Mouse (Mus musculus) limb, embryonic 10.5 days (tissue): ENCODE measurements around the gene Reps2. TPM values are rescaled to one million over a fixed set of nuclear protein-coding genes. Genes with fewer than 3 reads are reported as not detected.

Source experiments
- DNase-seq: peaks from one replicate; pipeline ENCODE4 v3.0.0-alpha.2; 2017; ENCODE audit warnings: low spot score
- H3K27ac ChIP-seq: fragments of 300-500 bp; sonication (generic); 2 replicates; pipeline ENCODE4 v1.5.1; 2016; ENCODE audit warnings: mild to moderate bottlenecking
- H3K27me3 ChIP-seq: fragments of 300-500 bp; sonication (generic); 2 replicates; pipeline ENCODE4 v1.6.1; 2016; ENCODE audit warnings: low read depth, mild to moderate bottlenecking; ENCODE audit not compliant: poor library complexity, severe bottlenecking
- H3K36me3 ChIP-seq: fragments of 300-500 bp; sonication (generic); 2 replicates; pipeline ENCODE4 v1.6.1; 2016; ENCODE audit warnings: mild to moderate bottlenecking, moderate library complexity
- H3K4me1 ChIP-seq: fragments of 300-500 bp; sonication (generic); 2 replicates; pipeline ENCODE4 v1.6.1; 2016
- H3K4me3 ChIP-seq: fragments of 300-500 bp; sonication (generic); 2 replicates; pipeline ENCODE4 v1.5.1; 2016; ENCODE audit warnings: mild to moderate bottlenecking, moderate library complexity
- H3K9me3 ChIP-seq: fragments of 300-500 bp; sonication (generic); replicated peaks from 2 replicates; pipeline ENCODE4 v1.6.1; 2016; ENCODE audit warnings: mild to moderate bottlenecking
- WGBS: fragments of 180-500 bp; shearing (Covaris S2); methylation state at CpG from one replicate; pipeline ENCODE4 v1.1.7; 2016; 5-methylcytosine and 5-hydroxymethylcytosine counted together
- polyA plus RNA-seq: library from polyadenylated mRNA; unstranded; fragments of >200 nt; fragmentation: Nextera tagmentation; extraction: Ambion mirVana; gene quantifications from 2 replicates; pipeline ENCODE4 v1.2.1, GENCODE M21; 2016

Gene Reps2
- polyA plus RNA-seq: 0.15 and 0.33 TPM in 2 replicates

- Histone ChIP-seq H3K27me3 (peaks cover 85% of the 10 kb centered on the region), H3K4me1 (no peaks in the 10 kb centered on the region), H3K36me3 (no peaks in the 10 kb centered on the region), H3K9me3 (no peaks in the 10 kb centered on the region), H3K4me3 (peak within 1 kb of the TSS; percentile 60), H3K27ac (no peak within 1 kb of the TSS)
- DNase-seq: peak; percentile 80
- 12% methylated on average over 57 of the region's 61 CpGs for WGBS
Observed at GRCm38 (mm10) chrX:162643091-162643788, at the start of gene Reps2. Reps2 (minus strand) TSS chrX:162643649.

DNA sequence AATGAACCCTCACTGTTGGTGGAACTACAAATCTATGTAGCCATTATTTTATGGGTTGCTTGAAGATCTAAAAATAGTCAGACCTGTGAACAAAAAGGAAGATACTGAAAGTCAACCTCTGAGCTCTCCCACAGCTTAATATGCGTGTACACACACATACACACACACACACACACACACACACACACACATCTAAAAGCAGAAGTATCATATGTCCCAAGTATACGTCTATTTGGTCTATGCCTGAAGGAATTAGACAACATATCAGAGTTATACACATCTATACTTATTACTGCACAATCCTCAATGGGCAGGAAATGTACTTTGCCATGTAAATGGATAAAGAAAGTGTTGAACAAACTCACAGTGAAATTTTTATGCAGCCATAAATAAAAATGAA is 47.8 kb upstream of the Reps2 start:
- H3K4me3 ChIP-seq: no peak overlapping the region
- H3K36me3 ChIP-seq: no peaks in the 10 kb centered on the region
- H3K27ac ChIP-seq: no peak overlapping the region
- 68% methylated on average over 2 of the region's 2 CpGs for WGBS
- DNase-seq: no peak
- no peaks in the 10 kb centered on the region for H3K9me3 ChIP-seq
- H3K4me1 ChIP-seq: no peaks in the 10 kb centered on the region
- H3K27me3 ChIP-seq: peaks cover 48% of the 10 kb centered on the region

DNA sequence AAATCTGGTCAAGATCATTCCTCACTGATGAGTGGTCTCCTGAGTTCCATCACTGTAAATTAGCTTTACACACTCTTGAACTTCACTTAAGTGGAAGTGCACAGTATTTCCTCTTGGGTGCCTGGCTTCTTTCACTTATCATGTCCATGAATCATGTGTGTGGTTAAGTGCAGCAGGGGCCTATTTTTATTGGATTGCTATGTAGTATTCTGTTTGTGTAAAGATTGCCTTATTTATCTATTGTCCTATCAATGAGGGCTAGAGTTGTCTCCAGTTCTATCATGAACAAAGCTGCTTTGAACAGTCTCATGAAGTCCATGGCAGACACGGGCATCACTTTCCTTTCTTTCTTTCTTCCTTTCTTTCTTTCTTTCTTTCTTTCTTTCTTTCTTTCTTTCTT is 41.9 kb upstream of the Reps2 start:
- Histone ChIP-seq H3K27ac (no peak overlapping the region), H3K27me3 (peaks cover 60% of the 10 kb centered on the region)

DNA sequence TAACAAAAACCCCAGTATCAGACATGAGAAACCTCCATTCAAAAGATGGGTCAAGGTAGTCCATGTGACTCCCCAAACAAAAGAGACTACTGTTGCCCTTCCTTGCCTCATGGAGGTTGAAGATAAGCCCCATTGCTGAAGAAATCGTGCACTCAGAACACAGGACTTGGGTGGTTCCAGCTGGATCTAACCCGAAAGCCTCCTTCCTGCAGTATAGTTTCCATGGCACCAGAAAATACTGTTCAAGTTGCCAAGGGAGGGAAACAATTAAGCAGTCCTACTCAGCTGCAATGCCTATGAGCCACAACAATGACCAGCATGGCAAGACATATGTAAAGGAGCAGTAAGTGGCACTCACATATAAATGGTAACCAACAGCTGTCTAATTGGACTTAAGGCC is 36.1 kb upstream of the Reps2 start:
- no peak for DNase-seq
- Histone ChIP-seq H3K4me3 (no peak overlapping the region), H3K4me1 (no peaks in the 10 kb centered on the region), H3K27me3 (peaks cover 64% of the 10 kb centered on the region), H3K36me3 (no peaks in the 10 kb centered on the region), H3K9me3 (no peaks in the 10 kb centered on the region), H3K27ac (no peak overlapping the region)
- 87% methylated on average over 2 of the region's 2 CpGs for WGBS

More for the DNA sequence above, 41.9 kb upstream of the Reps2 start:
- no peak for DNase-seq
- Histone ChIP-seq H3K9me3 (no peaks in the 10 kb centered on the region), H3K4me3 (no peak overlapping the region), H3K36me3 (no peaks in the 10 kb centered on the region), H3K4me1 (no peaks in the 10 kb centered on the region)
- 85% methylated on average over 1 of the region's 1 CpGs for WGBS

DNA sequence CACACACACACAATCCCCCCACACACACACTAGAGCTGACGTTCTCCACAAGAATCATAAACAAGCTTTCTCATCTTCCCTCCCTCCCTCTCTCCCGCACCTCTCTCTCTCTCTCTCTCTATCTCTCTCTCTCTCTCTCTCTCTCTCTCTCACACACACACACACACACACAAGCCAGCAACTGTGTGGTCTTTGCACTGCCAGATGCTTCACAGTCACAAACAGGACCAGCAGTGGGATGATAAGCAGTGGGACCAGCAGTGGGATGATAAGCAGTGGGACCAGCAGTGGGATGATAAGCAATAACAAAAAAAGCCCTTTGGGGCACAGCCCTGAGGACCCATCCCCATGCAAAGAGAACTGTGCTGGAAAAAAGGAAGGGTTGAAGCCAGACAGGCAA is 35.4 kb upstream of the Reps2 start:
- WGBS: 89% methylated on average over 2 of the region's 2 CpGs
- no peaks in the 10 kb centered on the region for H3K4me1 ChIP-seq
- no peak overlapping the region for H3K4me3 ChIP-seq
- DNase-seq: no peak
- no peak overlapping the region for H3K27ac ChIP-seq
- H3K9me3 ChIP-seq: no peaks in the 10 kb centered on the region
- H3K27me3 ChIP-seq: peaks cover 58% of the 10 kb centered on the region
- H3K36me3 ChIP-seq: no peaks in the 10 kb centered on the region

DNA sequence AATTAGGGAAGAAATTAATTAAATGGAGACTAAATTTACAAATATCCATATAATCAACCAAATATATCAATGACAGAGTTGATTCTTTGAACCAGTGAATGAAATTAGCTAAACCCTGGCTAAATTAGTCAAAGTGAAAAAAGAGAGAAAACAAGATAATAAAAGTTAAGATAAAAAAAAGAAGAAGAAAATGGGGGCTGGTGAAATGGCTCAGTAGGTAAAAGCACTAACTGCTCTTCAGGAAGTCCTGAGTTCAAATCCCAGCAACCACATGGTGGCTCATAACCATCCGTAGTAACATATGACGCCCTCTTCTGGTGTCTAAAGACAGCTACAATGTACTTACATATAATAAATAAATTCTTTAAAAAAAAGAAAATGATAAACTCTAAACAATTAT is 22.7 kb upstream of the Reps2 start:
- WGBS: 66% methylated on average over 2 of the region's 2 CpGs
- H3K4me3 ChIP-seq: no peak overlapping the region
- no peak overlapping the region for H3K27ac ChIP-seq
- no peaks in the 10 kb centered on the region for H3K9me3 ChIP-seq
- H3K36me3 ChIP-seq: no peaks in the 10 kb centered on the region
- no peak for DNase-seq
- no peaks in the 10 kb centered on the region for H3K4me1 ChIP-seq
- peaks cover 29% of the 10 kb centered on the region for H3K27me3 ChIP-seq

- DNase-seq: no peak
- H3K9me3 ChIP-seq: no peaks in the 10 kb centered on the region
- H3K4me1 ChIP-seq: no peaks in the 10 kb centered on the region
- H3K27me3 ChIP-seq: peaks cover 71% of the 10 kb centered on the region
- WGBS: 96% methylated on average over 1 of the region's 1 CpGs
- no peaks in the 10 kb centered on the region for H3K36me3 ChIP-seq
- H3K4me3 ChIP-seq: no peak overlapping the region
- H3K27ac ChIP-seq: no peak overlapping the region
Observed at GRCm38 (mm10) chrX:162660182-162660581, 16.7 kb upstream of the Reps2 start.

- Histone ChIP-seq H3K36me3 (no peaks in the 10 kb centered on the region), H3K4me1 (no peaks in the 10 kb centered on the region), H3K27ac (no peak overlapping the region), H3K4me3 (no peak overlapping the region), H3K9me3 (no peaks in the 10 kb centered on the region), H3K27me3 (peaks cover 62% of the 10 kb centered on the region)
- 92% methylated on average over 7 of the region's 7 CpGs for WGBS
- DNase-seq: no peak
Observed at GRCm38 (mm10) chrX:162653518-162653917, 10.1 kb upstream of the Reps2 start.

DNA sequence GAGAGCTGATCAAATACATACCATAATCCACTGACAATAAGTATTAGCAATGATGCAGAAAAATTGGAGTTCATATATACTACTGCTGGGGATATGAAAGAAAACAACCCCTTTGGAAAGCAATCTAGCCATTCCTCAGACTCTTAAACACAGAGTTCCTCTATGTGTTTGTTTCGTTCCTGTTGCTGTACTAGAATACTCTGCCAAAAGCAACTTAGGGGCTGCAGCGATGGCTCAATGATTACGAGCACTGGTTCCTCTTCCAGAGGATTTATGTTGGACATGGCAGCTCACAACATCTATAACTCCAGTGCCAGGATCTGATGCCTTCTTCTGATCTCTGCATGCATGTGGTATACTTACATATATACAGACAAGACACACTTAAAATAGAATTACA is 9.0 kb upstream of the Reps2 start:
- 87% methylated on average over 3 of the region's 3 CpGs for WGBS
- Histone ChIP-seq H3K36me3 (no peaks in the 10 kb centered on the region), H3K9me3 (no peaks in the 10 kb centered on the region), H3K27me3 (peaks cover 61% of the 10 kb centered on the region), H3K4me3 (no peak overlapping the region), H3K4me1 (no peaks in the 10 kb centered on the region), H3K27ac (no peak overlapping the region)
- DNase-seq: no peak

GRCm38 (mm10) chrX:162651125-162651524 is 7.7 kb upstream of the Reps2 start:
- Histone ChIP-seq H3K27ac (no peak overlapping the region), H3K27me3 (peaks cover 68% of the 10 kb centered on the region), H3K4me3 (no peak overlapping the region), H3K4me1 (no peaks in the 10 kb centered on the region), H3K9me3 (no peaks in the 10 kb centered on the region), H3K36me3 (no peaks in the 10 kb centered on the region)
- DNase-seq: no peak

GRCm38 (mm10) chrX:162643789-162644092 is 292 bp upstream of the Reps2 start:
- Histone ChIP-seq H3K9me3 (no peaks in the 10 kb centered on the region), H3K4me3 (peak overlapping the region; percentile 60), H3K36me3 (no peaks in the 10 kb centered on the region), H3K27ac (no peak overlapping the region), H3K4me1 (no peaks in the 10 kb centered on the region), H3K27me3 (peaks cover 89% of the 10 kb centered on the region)
- WGBS: 7% methylated on average over 4 of the region's 4 CpGs
- DNase-seq: no peak

GRCm38 (mm10) chrX:162642402-162643090 is 903 bp downstream of the Reps2 start:
- 52% methylated on average over 11 of the region's 11 CpGs for WGBS
- H3K27me3 ChIP-seq: peaks cover 85% of the 10 kb centered on the region
- H3K4me1 ChIP-seq: no peaks in the 10 kb centered on the region

GRCm38 (mm10) chrX:162641764-162642163 is 1.7 kb downstream of the Reps2 start:
- H3K9me3 ChIP-seq: no peaks in the 10 kb centered on the region
- WGBS: 79% methylated on average over 4 of the region's 4 CpGs
- H3K4me1 ChIP-seq: no peaks in the 10 kb centered on the region
- no peak overlapping the region for H3K27ac ChIP-seq
- DNase-seq: no peak
- peaks cover 85% of the 10 kb centered on the region for H3K27me3 ChIP-seq
- H3K4me3 ChIP-seq: no peak overlapping the region
- no peaks in the 10 kb centered on the region for H3K36me3 ChIP-seq

More at GRCm38 (mm10) chrX:162642402-162643090, 903 bp downstream of the Reps2 start:
- DNase-seq: no peak
- no peaks in the 10 kb centered on the region for H3K9me3 ChIP-seq
- H3K4me3 ChIP-seq: peak overlapping the region; percentile 60
- H3K27ac ChIP-seq: no peak overlapping the region
- H3K36me3 ChIP-seq: no peaks in the 10 kb centered on the region
